Mouse (Mus musculus): ENCODE data around the gene Galp. TPM values are rescaled to one million over a fixed set of nuclear protein-coding genes. Genes with fewer than 3 reads are reported as not detected.
"Not testable (repeated sequence)": the region's sequence is repeated elsewhere in the genome, so short reads cannot be mapped to it uniquely, and the experiment has no call there.

Gene Galp
- polyA plus RNA-seq, 1 experiment = not detected

- H3K27ac ChIP-seq (ENCODE audit: insufficient read depth, low read length); H3K4me1 ChIP-seq (ENCODE audit: control insufficient read depth, insufficient read depth, low read length); H3K4me3 ChIP-seq (ENCODE audit: insufficient read depth, low read length): not testable (repeated sequence)
- TF ChIP-seq CTCF (IDR thresholded peaks at IDR 0.05; ENCODE audit: extremely low read depth, insufficient read depth, low read length) = peak; percentile 39; the same call in 1 of the 2 replicates
These were observed 44.0 kb downstream of the Galp start for GRCm38 (mm10) chr7:6240841-6241425.

GRCm38 (mm10) chr7:6244361-6245292 lies 47.7 kb downstream of the Galp start:
- Histone ChIP-seq H3K4me3 (ENCODE audit: insufficient read depth, low read length) (no peak overlapping the region), H3K4me1 (ENCODE audit: control insufficient read depth, insufficient read depth, low read length) (no peaks in the 10 kb centered on the region), H3K27ac (ENCODE audit: insufficient read depth, low read length) (no peak overlapping the region)
- TF ChIP-seq CTCF (IDR thresholded peaks at IDR 0.05; ENCODE audit: extremely low read depth, insufficient read depth, low read length) (no peak), POLR2A (IDR thresholded peaks at IDR 0.05; ENCODE audit: extremely low read depth, insufficient read depth, low read length) (no peak)

- no peak for TF ChIP-seq POLR2A (IDR thresholded peaks at IDR 0.05; ENCODE audit: extremely low read depth, insufficient read depth, low read length)
- no peak for TF ChIP-seq CTCF (IDR thresholded peaks at IDR 0.05; ENCODE audit: extremely low read depth, insufficient read depth, low read length)
- no peak within 1 kb of the TSS for H3K27ac ChIP-seq (ENCODE audit: insufficient read depth, low read length)
- H3K4me3 ChIP-seq (ENCODE audit: insufficient read depth, low read length) = no peak within 1 kb of the TSS
- H3K4me1 ChIP-seq (ENCODE audit: control insufficient read depth, insufficient read depth, low read length) = no peaks in the 10 kb centered on the region
These were observed 55.5 kb downstream of the Galp start, which contains the start of gene Epp13 for GRCm38 (mm10) chr7:6252410-6252809. Gene Epp13 (plus strand): TSS chr7:6252710.

GRCm38 (mm10) chr7:6254451-6254850 lies 57.6 kb downstream of the Galp start:
- Histone ChIP-seq H3K4me3 (ENCODE audit: insufficient read depth, low read length) (no peak overlapping the region), H3K27ac (ENCODE audit: insufficient read depth, low read length) (no peak overlapping the region), H3K4me1 (ENCODE audit: control insufficient read depth, insufficient read depth, low read length) (no peaks in the 10 kb centered on the region)
- no peak for TF ChIP-seq POLR2A (IDR thresholded peaks at IDR 0.05; ENCODE audit: extremely low read depth, insufficient read depth, low read length)
- TF ChIP-seq CTCF (IDR thresholded peaks at IDR 0.05; ENCODE audit: extremely low read depth, insufficient read depth, low read length) = no peak

GRCm38 (mm10) chr7:6257386-6257785 lies 60.5 kb downstream of the Galp start:
- TF ChIP-seq CTCF (IDR thresholded peaks at IDR 0.05; ENCODE audit: extremely low read depth, insufficient read depth, low read length) (no peak), POLR2A (IDR thresholded peaks at IDR 0.05; ENCODE audit: extremely low read depth, insufficient read depth, low read length) (no peak)
- no peak overlapping the region for H3K4me3 ChIP-seq (ENCODE audit: insufficient read depth, low read length)
- no peak overlapping the region for H3K27ac ChIP-seq (ENCODE audit: insufficient read depth, low read length)

GRCm38 (mm10) chr7:6258232-6259220 lies 61.6 kb downstream of the Galp start:
- H3K4me3 ChIP-seq (ENCODE audit: insufficient read depth, low read length) = no peak overlapping the region
- no peak overlapping the region for H3K27ac ChIP-seq (ENCODE audit: insufficient read depth, low read length)
- TF ChIP-seq CTCF (IDR thresholded peaks at IDR 0.05; ENCODE audit: extremely low read depth, insufficient read depth, low read length) (no peak), POLR2A (IDR thresholded peaks at IDR 0.05; ENCODE audit: extremely low read depth, insufficient read depth, low read length) (no peak)
- no peaks in the 10 kb centered on the region for H3K4me1 ChIP-seq (ENCODE audit: control insufficient read depth, insufficient read depth, low read length)

More at GRCm38 (mm10) chr7:6257386-6257785, 60.5 kb downstream of the Galp start:
- no peaks in the 10 kb centered on the region for H3K4me1 ChIP-seq (ENCODE audit: control insufficient read depth, insufficient read depth, low read length)

GRCm38 (mm10) chr7:6260004-6260403 lies 63.1 kb downstream of the Galp start:
- not testable (repeated sequence) for H3K4me3 ChIP-seq (ENCODE audit: insufficient read depth, low read length); H3K4me1 ChIP-seq (ENCODE audit: control insufficient read depth, insufficient read depth, low read length); H3K27ac ChIP-seq (ENCODE audit: insufficient read depth, low read length)

- Histone ChIP-seq H3K4me1 (ENCODE audit: control insufficient read depth, insufficient read depth, low read length) (no peaks in the 10 kb centered on the region), H3K27ac (ENCODE audit: insufficient read depth, low read length) (no peak overlapping the region), H3K4me3 (ENCODE audit: insufficient read depth, low read length) (no peak overlapping the region)
- TF ChIP-seq CTCF (IDR thresholded peaks at IDR 0.05; ENCODE audit: extremely low read depth, insufficient read depth, low read length) (no peak), POLR2A (IDR thresholded peaks at IDR 0.05; ENCODE audit: extremely low read depth, insufficient read depth, low read length) (no peak)
These were observed 65.2 kb downstream of the Galp start for GRCm38 (mm10) chr7:6262120-6262519.

- Histone ChIP-seq H3K27ac (ENCODE audit: insufficient read depth, low read length) (no peak overlapping the region), H3K4me3 (ENCODE audit: insufficient read depth, low read length) (no peak overlapping the region), H3K4me1 (ENCODE audit: control insufficient read depth, insufficient read depth, low read length) (no peaks in the 10 kb centered on the region)
- TF ChIP-seq POLR2A (IDR thresholded peaks at IDR 0.05; ENCODE audit: extremely low read depth, insufficient read depth, low read length) = no peak
- no peak for TF ChIP-seq CTCF (IDR thresholded peaks at IDR 0.05; ENCODE audit: extremely low read depth, insufficient read depth, low read length)
These were observed 66.1 kb downstream of the Galp start for GRCm38 (mm10) chr7:6262984-6263383.

Data from cortical plate, adult 2 months (tissue).